Mouse (Mus musculus): Measurements from ENCODE around the gene Uqcrfs1. TPM values are rescaled to one million over a fixed set of nuclear protein-coding genes. Genes with fewer than 3 reads are reported as not detected.

The Uqcrfs1 gene
- polyA plus RNA-seq, 1 experiment, result 93.1 TPM

GRCm38 (mm10) chr13:30518191-30518590 lies 27.0 kb downstream of the Uqcrfs1 start:
- no peaks in the 10 kb centered on the region for H3K4me1 ChIP-seq (ENCODE audit: control insufficient read depth, insufficient read depth, low read length)
- TF ChIP-seq CTCF (IDR thresholded peaks at IDR 0.05; ENCODE audit: insufficient read depth, low read length) (no peak), POLR2A (IDR thresholded peaks at IDR 0.05; ENCODE audit: borderline replicate concordance, extremely low read depth, low read depth, low read length) (no peak)
- no peak overlapping the region for H3K4me3 ChIP-seq (replicated peaks; ENCODE audit: extremely low read depth, low read depth, low read length)
- DNase-seq, result no peak

GRCm38 (mm10) chr13:30507651-30508050 lies 37.5 kb downstream of the Uqcrfs1 start:
- H3K4me3 ChIP-seq (replicated peaks; ENCODE audit: extremely low read depth, low read depth, low read length), result no peak overlapping the region
- 77% methylated on average over 4 of the region's 4 CpGs for WGBS
- no peak for DNase-seq
- H3K4me1 ChIP-seq (ENCODE audit: control insufficient read depth, insufficient read depth, low read length), result no peaks in the 10 kb centered on the region
- TF ChIP-seq CTCF (IDR thresholded peaks at IDR 0.05; ENCODE audit: insufficient read depth, low read length) (no peak), POLR2A (IDR thresholded peaks at IDR 0.05; ENCODE audit: borderline replicate concordance, extremely low read depth, low read depth, low read length) (no peak)

GRCm38 (mm10) chr13:30501860-30502395 lies 43.2 kb downstream of the Uqcrfs1 start:
- no peak for DNase-seq
- no peak for TF ChIP-seq POLR2A (IDR thresholded peaks at IDR 0.05; ENCODE audit: borderline replicate concordance, extremely low read depth, low read depth, low read length)
- TF ChIP-seq CTCF (IDR thresholded peaks at IDR 0.05; ENCODE audit: insufficient read depth, low read length), result 0 out of 2 replicates have a peak, but pooled peaks have one; percentile 26
- Histone ChIP-seq H3K4me1 (ENCODE audit: control insufficient read depth, insufficient read depth, low read length) (no peaks in the 10 kb centered on the region), H3K4me3 (replicated peaks; ENCODE audit: extremely low read depth, low read depth, low read length) (no peak overlapping the region)
- WGBS, result 23% methylated on average over 7 of the region's 7 CpGs

Other genes starting within 250 kb of the Uqcrfs1 start
- gene Agtr1a, start 208.9 kb downstream of the Uqcrfs1 start, polyA plus RNA-seq (2012; rRNA removed), result 19.5 and 20.7 TPM in 2 replicates
- gene Dusp22, start 114.6 kb upstream of the Uqcrfs1 start, polyA plus RNA-seq (2012; rRNA removed), result 14.8 and 23.7 TPM in 2 replicates
- gene Irf4, start 203.9 kb upstream of the Uqcrfs1 start, polyA plus RNA-seq (2012; rRNA removed), result 2.0 and 2.9 TPM in 2 replicates